Mouse (Mus musculus) kidney, embryonic 16.5 days (tissue): ENCODE measurements around the gene St6galnac3. TPM values are rescaled to one million over a fixed set of nuclear protein-coding genes. Genes with fewer than 3 reads are reported as not detected.
A peak's percentile ranks its signal among the peaks of the same experiment; 100 is the strongest.

Experiments
- ATAC-seq: fragments of 200-750 bp; cut with Nextera tagmentation; 2 replicates; pipeline ENCODE4 v1.8.0; 2017; ENCODE audit warnings: moderate TSS enrichment; ENCODE audit not compliant: low FRiP score, low TSS enrichment
- H3K27ac ChIP-seq: fragments of 300-500 bp; sonication (generic); 2 replicates; pipeline ENCODE4 v1.5.1; 2014; ENCODE audit warnings: low read length
- H3K27me3 ChIP-seq: fragments of 300-500 bp; sonication (generic); 2 replicates; pipeline ENCODE4 v1.6.1; 2014; ENCODE audit warnings: low read length, control low read depth, mixed read lengths; ENCODE audit not compliant: insufficient read depth
- H3K36me3 ChIP-seq: fragments of 300-500 bp; sonication (generic); 2 replicates; pipeline ENCODE4 v1.6.1; 2014; ENCODE audit warnings: low read length, control low read depth, mixed read lengths; ENCODE audit not compliant: insufficient read depth
- H3K4me1 ChIP-seq: fragments of 300-500 bp; sonication (generic); 2 replicates; pipeline ENCODE4 v1.6.1; 2014; ENCODE audit warnings: low read length, control low read depth, mixed read lengths; ENCODE audit not compliant: insufficient read depth
- H3K4me2 ChIP-seq: fragments of 300-500 bp; sonication (generic); replicated peaks from 2 replicates; pipeline ENCODE4 v1.6.1; 2014; ENCODE audit warnings: low read depth, low read length
- H3K4me3 ChIP-seq: fragments of 300-500 bp; sonication (generic); 2 replicates; pipeline ENCODE4 v1.5.1; 2014; ENCODE audit warnings: mild to moderate bottlenecking, low read length
- H3K9ac ChIP-seq: fragments of 300-500 bp; sonication (generic); replicated peaks from 2 replicates; pipeline ENCODE4 v1.6.1; 2014; ENCODE audit warnings: low read length
- H3K9me3 ChIP-seq: fragments of 300-500 bp; sonication (generic); 2 replicates; pipeline ENCODE4 v1.6.1; 2016; ENCODE audit warnings: low read length, control low read depth
- WGBS: fragments of 180-500 bp; shearing (Covaris S2); extraction: QIAGEN DNeasy Blood & Tissue Kit; methylation state at CpG from one replicate; pipeline ENCODE4 v1.1.7; 2014; 5-methylcytosine and 5-hydroxymethylcytosine counted together
- polyA plus RNA-seq: library from polyadenylated mRNA; unstranded; fragments of >200 nt; fragmentation: Nextera tagmentation; extraction: Ambion mirVana; gene quantifications from 2 replicates; pipeline ENCODE4 v1.2.1, GENCODE M21; 2015

St6galnac3 gene
- polyA plus RNA-seq: 71.6 and 75.8 TPM in 2 replicates

- peak within 1 kb of the TSS; percentile 85 for H3K4me3 ChIP-seq
- H3K27ac ChIP-seq: peak within 1 kb of the TSS; percentile 88
- H3K4me2 ChIP-seq: peak within 1 kb of the TSS; percentile 91
- peaks cover 37% of the 10 kb centered on the region for H3K4me1 ChIP-seq
- 2% methylated on average over 56 of the region's 56 CpGs for WGBS
- H3K27me3 ChIP-seq: no peaks in the 10 kb centered on the region
- no peaks in the 10 kb centered on the region for H3K9me3 ChIP-seq
- ATAC-seq: peak; percentile 96
- peak within 1 kb of the TSS; percentile 84 for H3K9ac ChIP-seq
- no peaks in the 10 kb centered on the region for H3K36me3 ChIP-seq
Observed at GRCm38 (mm10) chr3:153724701-153725668, at the start of gene St6galnac3. Gene St6galnac3 (minus strand): TSS chr3:153725174.

DNA sequence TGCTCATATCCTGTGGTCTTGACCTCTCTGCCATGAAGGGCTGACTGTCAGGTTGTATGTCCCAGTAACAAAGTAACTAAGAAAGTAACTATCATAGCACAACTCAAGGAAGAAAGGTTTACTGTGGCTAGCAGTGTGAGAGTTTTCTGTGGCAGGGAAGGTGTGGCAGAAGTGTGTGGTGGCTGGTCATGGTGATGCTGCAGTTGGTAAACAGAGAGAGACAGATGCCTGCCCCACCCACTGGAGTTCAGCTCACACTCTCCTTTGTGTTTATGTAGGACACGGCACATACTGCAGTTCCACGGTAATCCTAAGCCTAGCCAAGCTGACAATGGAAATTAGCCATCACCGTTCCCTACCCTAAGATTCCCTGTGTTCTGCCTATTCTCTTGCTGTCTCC is 49.6 kb upstream of the St6galnac3 start:
- H3K4me1 ChIP-seq: no peaks in the 10 kb centered on the region
- H3K27ac ChIP-seq: no peak overlapping the region
- H3K27me3 ChIP-seq: no peaks in the 10 kb centered on the region
- WGBS: 92% methylated on average over 3 of the region's 3 CpGs
- H3K36me3 ChIP-seq: no peaks in the 10 kb centered on the region
- H3K9ac ChIP-seq: no peak overlapping the region
- no peaks in the 10 kb centered on the region for H3K9me3 ChIP-seq
- H3K4me2 ChIP-seq: no peak overlapping the region
- no peak overlapping the region for H3K4me3 ChIP-seq
- ATAC-seq: no peak

- Histone ChIP-seq H3K4me3 (no peak overlapping the region), H3K9me3 (peaks cover 3% of the 10 kb centered on the region; the same call in 1 of the 2 replicates), H3K4me2 (no peak overlapping the region), H3K36me3 (no peaks in the 10 kb centered on the region), H3K27ac (no peak overlapping the region), H3K27me3 (no peaks in the 10 kb centered on the region), H3K9ac (no peak overlapping the region), H3K4me1 (no peaks in the 10 kb centered on the region)
- no peak for ATAC-seq
- WGBS: 82% methylated on average over 4 of the region's 4 CpGs
Observed at GRCm38 (mm10) chr3:153771479-153771878, 46.5 kb upstream of the St6galnac3 start.

GRCm38 (mm10) chr3:153770573-153770972 is 45.6 kb upstream of the St6galnac3 start:
- H3K4me1 ChIP-seq: no peaks in the 10 kb centered on the region
- no peak overlapping the region for H3K9ac ChIP-seq

GRCm38 (mm10) chr3:153769220-153769619 is 44.2 kb upstream of the St6galnac3 start:
- Histone ChIP-seq H3K9me3 (peaks cover 3% of the 10 kb centered on the region; the same call in 1 of the 2 replicates), H3K27ac (no peak overlapping the region), H3K4me1 (peaks cover 5% of the 10 kb centered on the region; the same call in 1 of the 2 replicates), H3K4me2 (no peak overlapping the region), H3K9ac (no peak overlapping the region), H3K36me3 (no peaks in the 10 kb centered on the region), H3K4me3 (no peak overlapping the region), H3K27me3 (no peaks in the 10 kb centered on the region)
- no peak for ATAC-seq
- WGBS: 76% methylated on average over 5 of the region's 5 CpGs

More at GRCm38 (mm10) chr3:153770573-153770972, 45.6 kb upstream of the St6galnac3 start:
- Histone ChIP-seq H3K36me3 (no peaks in the 10 kb centered on the region), H3K4me2 (no peak overlapping the region), H3K4me3 (no peak overlapping the region), H3K27me3 (no peaks in the 10 kb centered on the region), H3K9me3 (peaks cover 3% of the 10 kb centered on the region; the same call in 1 of the 2 replicates), H3K27ac (no peak overlapping the region)
- no peak for ATAC-seq
- WGBS: 29% methylated on average over 7 of the region's 7 CpGs

GRCm38 (mm10) chr3:153765171-153765570 is 40.2 kb upstream of the St6galnac3 start:
- Histone ChIP-seq H3K36me3 (no peaks in the 10 kb centered on the region), H3K27ac (no peak overlapping the region), H3K9ac (no peak overlapping the region), H3K27me3 (no peaks in the 10 kb centered on the region), H3K4me2 (no peak overlapping the region), H3K4me3 (no peak overlapping the region), H3K4me1 (peaks cover 30% of the 10 kb centered on the region), H3K9me3 (peaks cover 3% of the 10 kb centered on the region; the same call in 1 of the 2 replicates)
- ATAC-seq: no peak

GRCm38 (mm10) chr3:153764760-153765159 is 39.8 kb upstream of the St6galnac3 start:
- no peaks in the 10 kb centered on the region for H3K36me3 ChIP-seq
- peaks cover 3% of the 10 kb centered on the region; the same call in 1 of the 2 replicates for H3K9me3 ChIP-seq
- H3K9ac ChIP-seq: no peak overlapping the region
- peaks cover 30% of the 10 kb centered on the region for H3K4me1 ChIP-seq
- 30% methylated on average over 5 of the region's 5 CpGs for WGBS
- H3K4me2 ChIP-seq: no peak overlapping the region
- H3K27ac ChIP-seq: no peak overlapping the region
- no peak overlapping the region for H3K4me3 ChIP-seq
- no peaks in the 10 kb centered on the region for H3K27me3 ChIP-seq
- no peak for ATAC-seq

DNA sequence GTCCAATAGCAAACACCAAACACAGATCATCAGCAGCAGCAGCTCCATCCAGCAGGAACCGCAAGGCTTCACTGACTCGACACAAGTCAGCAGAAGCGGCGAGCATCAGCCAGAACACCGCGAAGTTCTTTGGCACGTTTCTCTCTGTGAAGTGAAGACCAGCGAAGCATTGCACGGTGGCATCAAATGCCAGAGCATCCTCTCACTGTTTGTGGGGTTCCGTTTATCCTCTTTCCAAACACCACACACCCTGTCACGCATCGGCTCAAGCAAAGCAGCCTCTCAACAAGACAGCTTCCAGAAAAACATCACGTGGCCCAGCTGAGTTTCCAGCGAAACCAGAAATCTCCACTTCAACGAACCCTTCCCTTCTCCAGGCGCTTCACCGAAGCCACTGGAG is 36.2 kb upstream of the St6galnac3 start:
- Histone ChIP-seq H3K9ac (no peak overlapping the region), H3K9me3 (no peaks in the 10 kb centered on the region), H3K36me3 (no peaks in the 10 kb centered on the region), H3K4me2 (peak overlapping the region; percentile 30), H3K27ac (peak overlapping the region; percentile 59), H3K27me3 (no peaks in the 10 kb centered on the region), H3K4me1 (peaks cover 30% of the 10 kb centered on the region), H3K4me3 (no peak overlapping the region)
- peak; percentile 21; the same call in 1 of the 2 replicates for ATAC-seq
- 40% methylated on average over 17 of the region's 17 CpGs for WGBS

GRCm38 (mm10) chr3:153759269-153759668 is 34.3 kb upstream of the St6galnac3 start:
- Histone ChIP-seq H3K9me3 (no peaks in the 10 kb centered on the region), H3K4me2 (no peak overlapping the region), H3K27me3 (no peaks in the 10 kb centered on the region), H3K4me1 (peaks cover 25% of the 10 kb centered on the region), H3K36me3 (no peaks in the 10 kb centered on the region), H3K9ac (no peak overlapping the region), H3K27ac (no peak overlapping the region), H3K4me3 (no peak overlapping the region)
- no peak for ATAC-seq

DNA sequence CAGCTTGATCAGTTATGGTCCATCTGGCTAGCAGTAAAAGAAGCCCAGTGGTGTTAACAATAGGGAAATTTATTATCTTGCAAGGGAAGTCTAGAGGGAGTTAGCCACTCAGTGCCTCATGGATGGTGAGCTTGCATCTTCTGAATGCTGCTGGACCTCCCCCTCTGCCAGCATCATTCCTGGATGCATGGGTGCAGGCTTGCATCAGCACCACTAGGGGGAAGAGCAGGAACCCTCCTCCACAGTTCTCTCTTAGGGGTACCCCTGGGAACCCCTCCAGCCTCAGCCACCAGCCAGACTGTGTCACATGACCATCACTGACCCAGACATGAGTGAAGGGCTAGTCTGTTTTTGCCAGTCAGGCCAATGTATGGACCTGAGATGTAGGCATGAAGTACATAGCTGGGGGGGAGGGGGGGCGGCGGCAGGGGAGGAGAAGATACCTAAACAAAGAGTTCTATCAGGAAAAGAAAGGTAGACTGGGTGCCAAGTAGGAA is 31.6 kb upstream of the St6galnac3 start:
- ATAC-seq: peak; percentile 36; the same call in 1 of the 2 replicates
- H3K4me2 ChIP-seq: no peak overlapping the region
- no peaks in the 10 kb centered on the region for H3K36me3 ChIP-seq
- H3K9ac ChIP-seq: no peak overlapping the region
- no peaks in the 10 kb centered on the region for H3K9me3 ChIP-seq
- no peak overlapping the region for H3K27ac ChIP-seq
- WGBS: 94% methylated on average over 2 of the region's 2 CpGs
- H3K4me3 ChIP-seq: no peak overlapping the region
- no peaks in the 10 kb centered on the region for H3K27me3 ChIP-seq
- H3K4me1 ChIP-seq: peaks cover 10% of the 10 kb centered on the region
